ENCODE assay signal across 8 mouse cellular contexts in the genomic region with DNA sequence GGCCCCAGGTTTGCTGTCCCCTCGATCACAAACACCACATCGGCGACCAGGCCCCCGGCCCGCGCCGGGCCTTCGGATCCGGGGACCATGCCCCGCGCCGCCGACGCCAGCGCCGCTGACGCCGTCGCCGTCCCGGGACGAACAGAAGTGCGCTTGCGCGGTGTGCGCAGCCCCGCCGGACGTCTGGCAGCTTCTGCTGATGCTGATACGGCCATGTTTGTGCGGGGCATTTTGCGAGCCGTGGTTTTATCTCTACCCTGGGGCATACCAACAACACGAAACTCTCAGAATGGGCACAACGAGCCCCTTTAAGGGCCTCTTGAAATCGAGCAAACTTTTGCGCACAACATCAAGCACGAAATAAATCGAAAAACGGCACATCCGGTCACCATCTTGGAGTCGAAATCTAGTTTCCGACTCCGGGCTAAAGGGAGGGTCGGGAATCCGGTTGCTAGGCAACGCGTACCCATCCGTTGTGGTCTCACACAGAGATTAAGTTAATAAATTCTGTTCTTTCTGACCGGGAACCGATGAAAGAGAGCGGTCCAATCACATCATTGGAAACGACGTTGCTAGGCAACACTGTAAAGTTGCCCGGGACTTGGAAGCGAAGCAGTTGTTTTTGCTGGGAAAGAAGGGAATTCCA. TPM values are rescaled to one million over a fixed set of nuclear protein-coding genes. Genes with fewer than 3 reads are reported as not detected.
DNase-seq lines count a peak whose midpoint lies in the region; ATAC-seq lines count a peak whose summit lies in the region.

A gene (minus strand): TSS at position 437 of the 646 bp plus-strand sequence.

- ATAC-seq in intestine, embryonic 14.5 days (replicated peaks; ENCODE audit: low FRiP score, low TSS enrichment, low read depth), result peak; percentile 75

- H3K4me1 ChIP-seq in intestine, embryonic 14.5 days (replicated peaks; ENCODE audit: control insufficient read depth, insufficient read depth, low read length), result peaks cover 29% of the 10 kb centered on the region

- peak within 1 kb of the TSS; percentile 95 for H3K9ac ChIP-seq in intestine, embryonic 14.5 days (ENCODE audit: low read length)

- peak within 1 kb of the TSS; percentile 99 for H3K27ac ChIP-seq in intestine, embryonic 14.5 days (ENCODE audit: low read depth)

- peak within 1 kb of the TSS; percentile 91 for H3K4me3 ChIP-seq in intestine, embryonic 14.5 days (ENCODE audit: low read depth, low read length)

- under 1% methylated on average over 56 of the region's 56 CpGs for WGBS in intestine, embryonic 14.5 days

- H3K36me3 ChIP-seq in intestine, embryonic 14.5 days (ENCODE audit: control insufficient read depth, insufficient read depth, low read length), result peaks cover 20% of the 10 kb centered on the region

- H3K27me3 ChIP-seq in intestine, embryonic 14.5 days (replicated peaks; ENCODE audit: control insufficient read depth, insufficient read depth, low read length), result no peaks in the 10 kb centered on the region

- DNase-seq in adrenal gland, adult 18-20 months (ENCODE audit: low spot score in 2 of 2), result peak; percentile 81 to 83
- peak; percentile 97 for DNase-seq in embryo, embryonic 11 days
- peak; percentile 87 for DNase-seq in gastrocnemius, postnatal 25 days
- peak; percentile 97 for DNase-seq in intestine, embryonic 14.5 days (ENCODE audit: low spot score)
- DNase-seq in left cerebral cortex, postnatal 14 days (ENCODE audit: low spot score in 2 of 2), result peak; percentile 95 to 96
- peak; percentile 98 for DNase-seq in mesoderm, embryonic 11.5 days (ENCODE audit: low read depth, low spot score)
- DNase-seq in right cerebral cortex, postnatal 36 days (ENCODE audit: low spot score in 2 of 2), result peak; percentile 94 to 95
- peak; percentile 93 for DNase-seq in yolk sac, embryonic 10.5 days (ENCODE audit: low spot score)

- peak within 1 kb of the TSS; percentile 90 for H3K4me2 ChIP-seq in intestine, embryonic 14.5 days (ENCODE audit: low read length)

- H3K9me3 ChIP-seq in intestine, embryonic 14.5 days (ENCODE audit: control insufficient read depth, low read length), result no peaks in the 10 kb centered on the region

- intact Hi-C loops in left cerebral cortex, postnatal 14 days (cut with DNase I), result no loop called here

RNA-seq across cellular contexts. Expression of the gene that starts here (rescaled TPM):
- 10 to 100 TPM; 75.2 to 90.9 TPM for total RNA-seq in adrenal gland, adult 18-20 months (2021)
- total RNA-seq in gastrocnemius, postnatal 25 days (2021), result 10 to 100 TPM; 50.9 to 51.2 TPM
- polyA plus RNA-seq in intestine, embryonic 14.5 days (2014; fragmentation: Nextera tagmentation; extraction: Ambion mirVana), result 66.2 and 75.8 TPM in 2 replicates
- total RNA-seq in left cerebral cortex, postnatal 14 days (2021), result 100 to 1,000 TPM in 1 of 2 experiments, 10 to 100 TPM in 1; 92.5 to 103 TPM

Comparison
In these comparisons a context has a peak if more than half of its experiments do, and no peak if none do; other contexts are left out.
1. Peak in every context shown above with its lines: DNase-seq, ATAC-seq, H3K4me3 ChIP-seq and H3K27ac ChIP-seq.